Mouse (Mus musculus) CH12.LX (cell line): ENCODE results near the gene Gpr179. TPM values are rescaled to one million over a fixed set of nuclear protein-coding genes. Genes with fewer than 3 reads are reported as not detected.

Source experiments
- DNase-seq: peaks from one replicate; pipeline ENCODE4 v3.0.0-alpha.2; 2013; ENCODE audit errors: extremely low read depth
- H3K27ac ChIP-seq: 2 replicates; pipeline ENCODE4 v1.5.1; 2012; ENCODE audit warnings: low read depth, mild to moderate bottlenecking, control low read depth, moderate library complexity; ENCODE audit not compliant: insufficient read depth
- H3K27me3 ChIP-seq: replicated peaks from 2 replicates; pipeline ENCODE3; 2012; ENCODE audit warnings: inconsistent platforms
- H3K36me3 ChIP-seq, 2 experiments: replicated peaks in 1 of 2; 2 replicates each; pipeline versions ENCODE3 to v1.6.1; 2012; ENCODE audit warnings: inconsistent platforms in 1 of 2, low read length in 1 of 2, mild to moderate bottlenecking in 1 of 2, mixed read lengths in 1 of 2, moderate library complexity in 1 of 2; ENCODE audit not compliant: control insufficient read depth in 1 of 2, insufficient read depth in 1 of 2
- H3K4me1 ChIP-seq, 2 experiments: 2 replicates each; pipeline ENCODE4 v1.6.1; 2012; ENCODE audit warnings: inconsistent platforms in 1 of 2, moderate library complexity in 1 of 2; ENCODE audit not compliant: insufficient read depth in 2 of 2, control insufficient read depth in 1 of 2
- H3K4me2 ChIP-seq: 2 replicates; pipeline ENCODE4 v1.6.1; 2012; ENCODE audit warnings: low read depth, mild to moderate bottlenecking, control low read depth; ENCODE audit not compliant: poor library complexity, insufficient read depth, severe bottlenecking
- H3K4me3 ChIP-seq, 3 experiments: fragments of 150-350 bp in 1 of 3; sonication (generic) in 1 of 3; replicated peaks in 1 of 3; 2 replicates each; pipeline versions ENCODE3 to v1.5.1; 2011 to 2012; ENCODE audit warnings: low read depth in 2 of 3, low read length in 2 of 3, mild to moderate bottlenecking in 2 of 3, moderate library complexity in 2 of 3, control low read depth in 1 of 3, improper control_type of control experiment in 1 of 3, inconsistent platforms in 1 of 3, mixed read lengths in 1 of 3; ENCODE audit not compliant: poor library complexity in 1 of 3
- H3K79me2 ChIP-seq: replicated peaks from 2 replicates; pipeline ENCODE4 v1.6.1; 2012; ENCODE audit warnings: mild to moderate bottlenecking, moderate library complexity; ENCODE audit not compliant: control insufficient read depth, poor library complexity, insufficient read depth, severe bottlenecking; ENCODE audit errors: extremely low read depth
- H3K9ac ChIP-seq: 2 replicates; pipeline ENCODE4 v1.6.1; 2012; ENCODE audit warnings: low read depth, mild to moderate bottlenecking, control low read depth, moderate library complexity; ENCODE audit not compliant: insufficient read depth
- H3K9me3 ChIP-seq: replicated peaks from 2 replicates; pipeline ENCODE3; 2012; ENCODE audit warnings: low read length, inconsistent platforms, mixed read lengths
- BHLHE40 ChIP-seq: IDR thresholded peaks from 2 replicates; pipeline ENCODE4 v1.6.1; 2011; ENCODE audit warnings: mild to moderate bottlenecking, low read depth, low read length, improper control_type of control experiment
- CHD1 ChIP-seq: IDR thresholded peaks from 2 replicates; pipeline ENCODE4 v1.6.1; 2012; ENCODE audit warnings: low read depth, low read length, improper control_type of control experiment, inconsistent platforms
- CTCF ChIP-seq, 2 experiments: IDR thresholded peaks in 1 of 2; conservative IDR thresholded peaks in 1 of 2; 2 replicates each; pipeline ENCODE4 v1.5.1; 2011 to 2012; ENCODE audit warnings: low read depth in 2 of 2, low read length in 2 of 2, improper control_type of control experiment in 1 of 2, inconsistent platforms in 1 of 2, mild to moderate bottlenecking in 1 of 2, moderate library complexity in 1 of 2
- E2F4 ChIP-seq: IDR thresholded peaks from 2 replicates; pipeline ENCODE4 v1.6.1; 2011; ENCODE audit warnings: low read depth, low read length, improper control_type of control experiment; ENCODE audit not compliant: insufficient replicate concordance
- EP300 ChIP-seq: IDR thresholded peaks from 2 replicates; pipeline ENCODE4 v1.6.1; 2011; ENCODE audit warnings: low read length, improper control_type of control experiment
- ETS1 ChIP-seq: conservative IDR thresholded peaks from 2 replicates; pipeline ENCODE4 v1.6.1; 2012; ENCODE audit warnings: low read depth, mild to moderate bottlenecking, inconsistent platforms, low read length, improper control_type of control experiment, moderate library complexity
- GABPA ChIP-seq: IDR thresholded peaks from 2 replicates; pipeline ENCODE4 v1.6.1; 2012; ENCODE audit warnings: low read depth, low read length, improper control_type of control experiment, inconsistent platforms; ENCODE audit not compliant: insufficient replicate concordance
- HCFC1 ChIP-seq: IDR thresholded peaks from 2 replicates; pipeline ENCODE4 v1.6.1; 2012; ENCODE audit warnings: low read depth, mild to moderate bottlenecking, inconsistent platforms, low read length, improper control_type of control experiment
- IRF4 ChIP-seq: IDR thresholded peaks from 2 replicates; pipeline ENCODE4 v1.6.1; 2014; ENCODE audit warnings: low read depth, mild to moderate bottlenecking, inconsistent platforms, low read length, improper control_type of control experiment
- JUN ChIP-seq: IDR thresholded peaks from 2 replicates; pipeline ENCODE4 v1.6.1; 2011; ENCODE audit warnings: low read depth, mild to moderate bottlenecking, low read length, improper control_type of control experiment, moderate library complexity; ENCODE audit not compliant: insufficient read depth
- MAX ChIP-seq: IDR thresholded peaks from 2 replicates; pipeline ENCODE4 v1.6.1; 2011; ENCODE audit warnings: low read length, improper control_type of control experiment
- MAZ ChIP-seq: IDR thresholded peaks from 2 replicates; pipeline ENCODE4 v1.6.1; 2012; ENCODE audit warnings: low read depth, mild to moderate bottlenecking, inconsistent platforms, low read length, improper control_type of control experiment, moderate library complexity
- MEF2A ChIP-seq: IDR thresholded peaks from 2 replicates; pipeline ENCODE4 v1.6.1; 2014; ENCODE audit warnings: low read depth, mild to moderate bottlenecking, inconsistent platforms, low read length, improper control_type of control experiment, borderline replicate concordance
- MYC ChIP-seq: IDR thresholded peaks from 2 replicates; pipeline ENCODE4 v1.6.1; 2011; ENCODE audit warnings: low read depth, mild to moderate bottlenecking, improper control_type of control experiment, low read length
- PAX5 ChIP-seq: IDR thresholded peaks from 2 replicates; pipeline ENCODE4 v1.6.1; 2012; ENCODE audit warnings: low read length, inconsistent platforms, mixed read lengths
- POLR2A ChIP-seq: IDR thresholded peaks from 2 replicates; pipeline ENCODE4 v1.6.1; 2011; ENCODE audit warnings: low read depth, mild to moderate bottlenecking, improper control_type of control experiment, low read length
- RCOR1 ChIP-seq: conservative IDR thresholded peaks from 2 replicates; pipeline ENCODE4 v1.6.1; 2012; ENCODE audit warnings: low read depth, mild to moderate bottlenecking, inconsistent platforms, low read length, improper control_type of control experiment
- SIN3A ChIP-seq: IDR thresholded peaks from 2 replicates; pipeline ENCODE4 v1.6.1; 2012; ENCODE audit warnings: low read length, improper control_type of control experiment, inconsistent platforms
- SMC3 ChIP-seq: IDR thresholded peaks from 2 replicates; pipeline ENCODE4 v1.6.1; 2011; ENCODE audit warnings: low read depth, low read length, improper control_type of control experiment
- TBP ChIP-seq: conservative IDR thresholded peaks from 2 replicates; pipeline ENCODE4 v1.6.1; 2011; ENCODE audit warnings: low read depth, low read length, improper control_type of control experiment
- TCF12 ChIP-seq: IDR thresholded peaks from 2 replicates; pipeline ENCODE4 v1.6.1; 2014; ENCODE audit warnings: low read depth, mild to moderate bottlenecking, inconsistent platforms, low read length, improper control_type of control experiment
- UBTF ChIP-seq: IDR thresholded peaks from 2 replicates; pipeline ENCODE4 v1.6.1; 2012; ENCODE audit warnings: low read depth, mild to moderate bottlenecking, inconsistent platforms, low read length, improper control_type of control experiment, moderate library complexity
- ZKSCAN1 ChIP-seq: IDR thresholded peaks from 2 replicates; pipeline ENCODE4 v1.6.1; 2012; ENCODE audit warnings: low read depth, inconsistent platforms, low read length, improper control_type of control experiment, borderline replicate concordance
- ZMIZ1 ChIP-seq: IDR thresholded peaks from 2 replicates; pipeline ENCODE4 v1.6.1; 2012; ENCODE audit warnings: low read depth, mild to moderate bottlenecking, inconsistent platforms, low read length, improper control_type of control experiment
- dilution Hi-C: fragments of 300-500 bp; cut with MboI; formaldehyde crosslinking; loops from 2 replicates; pipeline ENCODE4 v1.14.3; 2020; ENCODE audit warnings: low sequenced_read_pairs; ENCODE audit not compliant: extremely low pct_unique_long_range_greater_than_20kb, extremely low pct_ligation_motif_present
- in situ Hi-C: fragments of 300-500 bp; cut with MboI; formaldehyde crosslinking; loops from 3 replicates; pipeline ENCODE4 v1.14.3; 2019; ENCODE audit warnings: low sequenced_read_pairs, low pct_ligation_motif_present, low pct_unique_long_range_greater_than_20kb, mixed read lengths
- polyA plus RNA-seq: library from polyadenylated mRNA; unstranded; fragments of >175 nt; gene quantifications from 2 replicates; pipeline ENCODE4 v1.2.1, GENCODE M21; 2012; ENCODE audit warnings: low read depth; ENCODE audit not compliant: insufficient read length
- total RNA-seq, 2 experiments: library from RNA; depleted of rRNA; stranded (reverse); fragments of 300-350 nt in 1 of 2; fragments of >200 nt in 1 of 2; gene quantifications; 2 replicates each; pipeline ENCODE4 v1.2.3; 2012 to 2014

The Gpr179 gene
- total RNA-seq (2012; rRNA removed) (0.04 and 0.08 TPM in 2 replicates), total RNA-seq (2014; rRNA removed) (not detected in 2 replicates), polyA plus RNA-seq (0.03 and 0.05 TPM in 2 replicates)

- Histone ChIP-seq H3K9ac (no peak within 1 kb of the TSS), H3K79me2 (no peaks in the 10 kb centered on the region), H3K4me2 (no peak within 1 kb of the TSS), H3K27ac (no peak within 1 kb of the TSS), H3K9me3 (peaks cover 7% of the 10 kb centered on the region), H3K36me3 (no peaks in the 10 kb centered on the region), H3K27me3 (peaks cover 60% of the 10 kb centered on the region), H3K4me3 (no peak within 1 kb of the TSS), H3K4me1 (no peaks in the 10 kb centered on the region; a peak in 1 of 4 replicates)
- in situ Hi-C loops = no loop called here
- dilution Hi-C loops = no loop called here
- DNase-seq = no peak
- TF ChIP-seq CTCF (conservative IDR thresholded peaks at IDR 0.05 in 1 of 2, IDR thresholded peaks at IDR 0.05 in 1 of 2; ENCODE audit: low read depth in 2 of 2, low read length in 2 of 2) (no peak), TBP (no peak), MAX (no peak), HCFC1 (no peak), MAZ (no peak), E2F4 (no peak), SIN3A (no peak), SMC3 (no peak), GABPA (no peak), PAX5 (no peak), RCOR1 (no peak), JUN (no peak), EP300 (no peak), MEF2A (no peak)
Observed at GRCm38 (mm10) chr11:97352027-97352684, at the start of gene Gpr179. TSS of gene Gpr179 (minus strand) at chr11:97352077.

- H3K79me2 ChIP-seq = no peaks in the 10 kb centered on the region
- H3K4me3 ChIP-seq = peak overlapping the region in 1 of 3 experiments; percentile 20
- peaks cover 0 to 14% of the 10 kb centered on the region in 2 experiments for H3K36me3 ChIP-seq
- peak overlapping the region; percentile 70 for H3K4me2 ChIP-seq
- H3K4me1 ChIP-seq = peaks cover 19 to 47% of the 10 kb centered on the region in 2 experiments
- TF ChIP-seq E2F4 (no peak), TCF12 (peak; percentile 89), EP300 (peak; percentile 27; the same call in 1 of the 2 replicates), BHLHE40 (peak; percentile 54; the same call in 1 of the 2 replicates), ZKSCAN1 (no peak), MAZ (0 out of 2 replicates have a peak, but pooled peaks have one; percentile 53), TBP (0 out of 2 replicates have a peak, but pooled peaks have one; percentile 41), UBTF (peak; percentile 74), ZMIZ1 (no peak), IRF4 (0 out of 2 replicates have a peak, but pooled peaks have one; percentile 28), CHD1 (no peak), POLR2A (0 out of 2 replicates have a peak, but pooled peaks have one; percentile 36), PAX5 (no peak), MYC (peak; percentile 57; the same call in 1 of the 2 replicates), MEF2A (0 out of 2 replicates have a peak, but pooled peaks have one; percentile 41), ETS1 (peak; percentile 78)
- H3K27me3 ChIP-seq = peaks cover 27% of the 10 kb centered on the region
- peak overlapping the region; percentile 27 for H3K27ac ChIP-seq
- in situ Hi-C loops = no loop called here
- no peaks in the 10 kb centered on the region for H3K9me3 ChIP-seq
- DNase-seq = peak; percentile 88
- peak overlapping the region; percentile 34 for H3K9ac ChIP-seq
- dilution Hi-C loops = no loop called here
Observed at GRCm38 (mm10) chr11:97401082-97401481, 49.2 kb upstream of the Gpr179 start.
